In genomic region chr5:24841662-24842273, GRCm38 (mm10) we compare ENCODE assay signal across 8 mouse cellular contexts. TPM values are rescaled to one million over a fixed set of nuclear protein-coding genes. Genes with fewer than 3 reads are reported as not detected.
A peak's percentile ranks its signal among the peaks of the same experiment; 100 is the strongest.
DNase-seq lines count a peak whose midpoint lies in the region; ATAC-seq lines count a peak whose summit lies in the region.

No protein-coding gene starts in this region.

- H3K4me2 ChIP-seq in limb, embryonic 11.5 days (ENCODE audit: low read depth, severe bottlenecking) = peak overlapping the region; percentile 86
- H3K4me2 ChIP-seq in midbrain, embryonic 11.5 days = peak overlapping the region; percentile 91

- no peaks in the 10 kb centered on the region for H3K36me3 ChIP-seq in limb, embryonic 11.5 days (ENCODE audit: control insufficient read depth, insufficient read depth, low read length)
- H3K36me3 ChIP-seq in midbrain, embryonic 11.5 days (ENCODE audit: control insufficient read depth, insufficient read depth, low read length) = no peaks in the 10 kb centered on the region

- H3K4me3 ChIP-seq in limb, embryonic 11.5 days (ENCODE audit: low read depth, low read length) = peak overlapping the region; percentile 97
- H3K4me3 ChIP-seq in midbrain, embryonic 11.5 days (ENCODE audit: low read depth, low read length) = peak overlapping the region; percentile 94

- no peaks in the 10 kb centered on the region for H3K9me3 ChIP-seq in limb, embryonic 11.5 days (ENCODE audit: control insufficient read depth, low read length)
- no peaks in the 10 kb centered on the region for H3K9me3 ChIP-seq in midbrain, embryonic 11.5 days (ENCODE audit: control insufficient read depth, low read length)

- no peaks in the 10 kb centered on the region for H3K27me3 ChIP-seq in limb, embryonic 11.5 days (ENCODE audit: control insufficient read depth, insufficient read depth, low read length)
- H3K27me3 ChIP-seq in midbrain, embryonic 11.5 days (ENCODE audit: control insufficient read depth, insufficient read depth, low read length) = no peaks in the 10 kb centered on the region

- WGBS in limb, embryonic 11.5 days = under 1% methylated on average over 41 of the region's 50 CpGs
- under 1% methylated on average over 50 of the region's 50 CpGs for WGBS in midbrain, embryonic 11.5 days

- peak overlapping the region; percentile 93 for H3K9ac ChIP-seq in limb, embryonic 11.5 days (ENCODE audit: low read length)
- H3K9ac ChIP-seq in midbrain, embryonic 11.5 days (ENCODE audit: low read length) = peak overlapping the region; percentile 94

- ATAC-seq in limb, embryonic 11.5 days (ENCODE audit: insufficient number of reproducible peaks, low FRiP score, low TSS enrichment, low read depth) = peak; percentile 41
- ATAC-seq in midbrain, embryonic 11.5 days (ENCODE audit: low FRiP score) = peak; percentile 10; the same call in 1 of the 2 replicates

- peak; percentile 71 for DNase-seq in embryo, embryonic 11 days
- DNase-seq in embryo, embryonic 10 days (ENCODE audit: low spot score) = no peak
- peak; percentile 26 to 34 for DNase-seq in urinary bladder, postnatal 36 days (ENCODE audit: low spot score in 2 of 2)
- DNase-seq in urinary bladder, postnatal 4 days (ENCODE audit: low spot score in 2 of 2) = no peak
- DNase-seq in gastrocnemius, adult 8-10 months (ENCODE audit: low spot score in 2 of 2) = peak; percentile 20 to 37
- no peak for DNase-seq in limb, embryonic 11.5 days (ENCODE audit: low spot score)
- peak; percentile 95 for DNase-seq in midbrain, embryonic 11.5 days (ENCODE audit: low spot score, missing footprints)
- DNase-seq in retina, embryonic 14.5 days (ENCODE audit: low spot score) = no peak

- H3K4me1 ChIP-seq in limb, embryonic 11.5 days (ENCODE audit: control insufficient read depth, insufficient read depth, low read length) = peaks cover 11% of the 10 kb centered on the region
- H3K4me1 ChIP-seq in midbrain, embryonic 11.5 days (ENCODE audit: control insufficient read depth, insufficient read depth, low read length) = peaks cover 16% of the 10 kb centered on the region

- peak overlapping the region; percentile 96 for H3K27ac ChIP-seq in limb, embryonic 11.5 days (replicated peaks; ENCODE audit: low read depth, low read length)
- H3K27ac ChIP-seq in midbrain, embryonic 11.5 days (ENCODE audit: low read depth, low read length) = peak overlapping the region; percentile 98

RNA-seq across cellular contexts. Expression of gene Rheb, which starts 0.7 kb away (rescaled TPM):
- 10 to 100 TPM; 66.8 to 69.7 (median 67.7) TPM for total RNA-seq in gastrocnemius, adult 8-10 months (2022)
- polyA plus RNA-seq in limb, embryonic 11.5 days (2014; fragmentation: Nextera tagmentation; extraction: Ambion mirVana) = 189 and 200 TPM in 2 replicates
- polyA plus RNA-seq in midbrain, embryonic 11.5 days (2014; fragmentation: Nextera tagmentation; extraction: Ambion mirVana) = 207 and 224 TPM in 2 replicates

Comparison
In these comparisons a context has a peak if more than half of its experiments do, and no peak if none do; other contexts are left out.
1. DNase-seq: peak in embryo, embryonic 11 days (single experiment), urinary bladder, postnatal 36 days (2 of 2), gastrocnemius, adult 8-10 months (2 of 2) and midbrain, embryonic 11.5 days (single experiment); none in embryo, embryonic 10 days (single experiment), urinary bladder, postnatal 4 days (0 of 2), limb, embryonic 11.5 days (single experiment) and retina, embryonic 14.5 days (single experiment).